Mouse (Mus musculus) left cerebral cortex, adult 8-10 months (tissue): ENCODE measurements around the gene Chst1. TPM values are rescaled to one million over a fixed set of nuclear protein-coding genes. Genes with fewer than 3 reads are reported as not detected.

ENCODE experiments used
- microRNA-seq, 2 experiments: library from miRNA; unstranded; fragments of <30 nt; microRNA quantifications; one replicate each; pipeline ENCODE4 v1.2.0; 2022
- total RNA-seq, 4 experiments: library from RNA; stranded (reverse); gene quantifications; 2 replicates each; pipeline ENCODE4 v1.2.4; 2022

Gene Chst1
- total RNA-seq, 4 experiments from 2014 or later: 222 to 247 (median 229) TPM

Small RNAs within 50 kb of the gene (microRNA-seq; reads per million reads assigned to microRNA genes)
- gene Mir7221 (0 reads per million in 2 experiments), gene Mir7222 (0 reads per million in 2 experiments)

Other genes starting within 250 kb of the Chst1 start
- gene Pex16, start 225.0 kb upstream of the Chst1 start, total RNA-seq: 10 to 100 TPM; 31.7 to 33.7 (median 32.7) TPM
- 1 to 10 TPM in 2 of 4 experiments, under 1 TPM in 2; 0.50 to 1.5 (median 0.85) TPM for gene Large2, start 224.8 kb upstream of the Chst1 start, total RNA-seq
- gene 1700029I15Rik, start 217.2 kb upstream of the Chst1 start, total RNA-seq: 1 to 10 TPM; 2.1 to 4.8 (median 3.4) TPM
- gene Mapk8ip1, start 198.4 kb upstream of the Chst1 start, total RNA-seq: 100 to 1,000 TPM; 328 to 363 (median 345) TPM
- gene Cry2, start 165.7 kb upstream of the Chst1 start, total RNA-seq: 100 to 1,000 TPM; 121 to 130 (median 128) TPM
- 10 to 100 TPM; 15.3 to 18.1 (median 16.3) TPM for gene Slc35c1, start 139.2 kb upstream of the Chst1 start, total RNA-seq